Mouse (Mus musculus): ENCODE results near the gene Zfp933.

GRCm38 (mm10) chr4:147848584-147848991, 422 bp upstream of the Zfp933 start:
- no peak for TF ChIP-seq CTCF (IDR thresholded peaks at IDR 0.05; ENCODE audit: low read depth)
- no peak for TF ChIP-seq EP300 (optimal IDR thresholded peaks at IDR 0.05)

Measured in stomach, postnatal 0 days (tissue).